Mouse (Mus musculus) kidney, adult 2 months (tissue): ENCODE results near the gene Actg1.

Experiments
- CTCF ChIP-seq: fragments of 200-500 bp; conservative IDR thresholded peaks from 2 replicates; pipeline ENCODE4 v1.5.1; 2011; ENCODE audit warnings: low read depth, mild to moderate bottlenecking, control low read depth, low read length, moderate library complexity, mixed read lengths; ENCODE audit not compliant: insufficient read depth, insufficient read length
- POLR2A ChIP-seq: fragments of 200-500 bp; IDR thresholded peaks from one replicate; pipeline ENCODE4 v1.6.1; 2011; ENCODE audit warnings: low read depth, low read length, control low read depth

- TF ChIP-seq CTCF: no peak
- no peak for TF ChIP-seq POLR2A
These were observed 7.1 kb upstream of the Actg1 start for GRCm38 (mm10) chr11:120355277-120356039.
